ENCODE assay signal across 8 mouse cellular contexts in genomic region chr6:72957093-72957435, GRCm38 (mm10). TPM values are rescaled to one million over a fixed set of nuclear protein-coding genes. Genes with fewer than 3 reads are reported as not detected.
DNase-seq lines count a peak whose midpoint lies in the region; ATAC-seq and TF ChIP-seq lines count a peak whose summit lies in the region.

No protein-coding gene starts in this region.

- H3K4me1 ChIP-seq in heart, adult 2 months (ENCODE audit: control insufficient read depth, insufficient read depth, low read length) = peaks cover 6% of the 10 kb centered on the region; the same call in 1 of the 2 replicates
- no peaks in the 10 kb centered on the region for H3K4me1 ChIP-seq in cortical plate, adult 2 months (ENCODE audit: control insufficient read depth, insufficient read depth, low read length)
- H3K4me1 ChIP-seq in intestine, embryonic 16.5 days (ENCODE audit: control insufficient read depth, insufficient read depth, low read length) = peaks cover 14% of the 10 kb centered on the region
- H3K4me1 ChIP-seq in neural tube, embryonic 14.5 days (ENCODE audit: control insufficient read depth, insufficient read depth, low read length) = peaks cover 13% of the 10 kb centered on the region

- TF ChIP-seq EP300 in heart, adult 2 months (IDR thresholded peaks at IDR 0.05; ENCODE audit: insufficient read depth, low read depth, low read length) = no peak

- no peaks in the 10 kb centered on the region for H3K79me2 ChIP-seq in heart, adult 2 months (replicated peaks; ENCODE audit: control insufficient read depth, insufficient read depth, low read length)

- no peak for TF ChIP-seq POLR2A in heart, adult 2 months (IDR thresholded peaks at IDR 0.05; ENCODE audit: insufficient read depth, low read depth, low read length)
- TF ChIP-seq POLR2A in cortical plate, adult 2 months (IDR thresholded peaks at IDR 0.05; ENCODE audit: extremely low read depth, insufficient read depth, low read length) = no peak

- no peaks in the 10 kb centered on the region for H3K36me3 ChIP-seq in heart, adult 2 months (ENCODE audit: control insufficient read depth, insufficient read depth, low read length)
- no peaks in the 10 kb centered on the region for H3K36me3 ChIP-seq in intestine, embryonic 16.5 days (ENCODE audit: control insufficient read depth, insufficient read depth, low read length)
- H3K36me3 ChIP-seq in neural tube, embryonic 14.5 days (ENCODE audit: control insufficient read depth, insufficient read depth, low read length) = no peaks in the 10 kb centered on the region

- H3K4me2 ChIP-seq in intestine, embryonic 16.5 days (ENCODE audit: low read depth, low read length) = peak overlapping the region; percentile 56
- peak overlapping the region; percentile 79 for H3K4me2 ChIP-seq in neural tube, embryonic 14.5 days (ENCODE audit: low read depth, low read length)

- H3K27ac ChIP-seq in heart, adult 2 months = peak overlapping the region; percentile 7
- peak overlapping the region; percentile 1; the same call in 1 of the 2 replicates for H3K27ac ChIP-seq in cortical plate, adult 2 months (ENCODE audit: insufficient read depth, low read length)
- peak overlapping the region; percentile 59; the same call in 1 of the 2 replicates for H3K27ac ChIP-seq in intestine, embryonic 16.5 days (ENCODE audit: low read length)
- H3K27ac ChIP-seq in neural tube, embryonic 14.5 days (ENCODE audit: low read depth, low read length) = peak overlapping the region; percentile 92

- DNase-seq in heart, adult 2 months = peak in 1 of 2 experiments; percentile 11
- no peak for DNase-seq in heart, postnatal 14 days
- DNase-seq in 3T3-L1 (ENCODE audit: low read depth, low spot score) = peak; percentile 42
- no peak for DNase-seq in yolk sac, embryonic 10.5 days (ENCODE audit: low spot score)
- DNase-seq in spleen, postnatal 36 days (ENCODE audit: low spot score in 2 of 2) = no peak

- H3K9ac ChIP-seq in heart, adult 2 months (ENCODE audit: low read depth, low read length) = no peak overlapping the region; the same call in 1 of the 2 replicates
- peak overlapping the region; percentile 95 for H3K9ac ChIP-seq in intestine, embryonic 16.5 days (ENCODE audit: low read depth, low read length)
- peak overlapping the region; percentile 98 for H3K9ac ChIP-seq in neural tube, embryonic 14.5 days (replicated peaks; ENCODE audit: low read depth, low read length)

- no peak for ATAC-seq in intestine, embryonic 16.5 days
- ATAC-seq in neural tube, embryonic 14.5 days (ENCODE audit: low read depth) = no peak

- no peaks in the 10 kb centered on the region for H3K9me3 ChIP-seq in intestine, embryonic 16.5 days (ENCODE audit: control insufficient read depth, low read length)
- H3K9me3 ChIP-seq in neural tube, embryonic 14.5 days (ENCODE audit: control insufficient read depth, low read length) = no peaks in the 10 kb centered on the region

- H3K27me3 ChIP-seq in heart, adult 2 months (ENCODE audit: control insufficient read depth, insufficient read depth, low read length) = no peaks in the 10 kb centered on the region
- no peaks in the 10 kb centered on the region for H3K27me3 ChIP-seq in intestine, embryonic 16.5 days (replicated peaks; ENCODE audit: control insufficient read depth, insufficient read depth, low read length)
- H3K27me3 ChIP-seq in neural tube, embryonic 14.5 days (ENCODE audit: control insufficient read depth, insufficient read depth, low read length) = no peaks in the 10 kb centered on the region

- TF ChIP-seq CTCF in heart, adult 2 months (IDR thresholded peaks at IDR 0.05) = no peak
- no peak for TF ChIP-seq CTCF in cortical plate, adult 2 months (IDR thresholded peaks at IDR 0.05; ENCODE audit: extremely low read depth, insufficient read depth, low read length)

- WGBS in heart, adult 2 months = 10% methylated on average over 14 of the region's 14 CpGs
- under 1% methylated on average over 14 of the region's 14 CpGs for WGBS in intestine, embryonic 16.5 days
- WGBS in neural tube, embryonic 14.5 days = 2% methylated on average over 14 of the region's 14 CpGs

- H3K4me3 ChIP-seq in heart, adult 2 months = peak overlapping the region; percentile 38
- H3K4me3 ChIP-seq in cortical plate, adult 2 months (ENCODE audit: insufficient read depth, low read length) = peak overlapping the region; percentile 99
- peak overlapping the region; percentile 78 for H3K4me3 ChIP-seq in intestine, embryonic 16.5 days (ENCODE audit: low read length)
- peak overlapping the region; percentile 75 for H3K4me3 ChIP-seq in neural tube, embryonic 14.5 days (ENCODE audit: low read depth, low read length)

- intact Hi-C loops in heart, adult 2 months (cut with DNase I) = no loop called here
- intact Hi-C loops in heart, postnatal 14 days (cut with DNase I) = loop anchor here (5.0 kb wide), 1 partner anchor 55 kb away; no protein-coding TSS in a partner anchor

RNA-seq across cellular contexts. Expression of gene Tmsb10, which starts 1.5 kb away (rescaled TPM):
- 10 to 100 TPM; 73.8 to 96.5 TPM for total RNA-seq in heart, adult 2 months (2021)
- polyA plus RNA-seq in heart, adult 2 months (2012; rRNA removed) = 29.8 and 36.4 TPM in 2 replicates
- total RNA-seq in heart, postnatal 14 days (2021) = 100 to 1,000 TPM; 220 to 281 TPM
- 462 and 568 TPM in 2 replicates for polyA plus RNA-seq in cortical plate, adult 2 months (2012; rRNA removed)
- polyA plus RNA-seq in intestine, embryonic 16.5 days (2015; fragmentation: Nextera tagmentation; extraction: Ambion mirVana) = 1,797 and 1,804 TPM in 2 replicates
- polyA plus RNA-seq in neural tube, embryonic 14.5 days (2014; fragmentation: Nextera tagmentation; extraction: Ambion mirVana) = 4,880 and 5,654 TPM in 2 replicates

RNA-seq across cellular contexts. Expression of gene Kcmf1, which starts 57.3 kb away (rescaled TPM):
- total RNA-seq in heart, adult 2 months (2021) = 100 to 1,000 TPM in 1 of 2 experiments, 10 to 100 TPM in 1; 95.7 to 107 TPM
- 114 and 185 TPM in 2 replicates for polyA plus RNA-seq in heart, adult 2 months (2012; rRNA removed)
- 10 to 100 TPM; 84.8 to 85.3 TPM for total RNA-seq in heart, postnatal 14 days (2021)
- polyA plus RNA-seq in cortical plate, adult 2 months (2012; rRNA removed) = 80.4 and 87.7 TPM in 2 replicates
- polyA plus RNA-seq in intestine, embryonic 16.5 days (2015; fragmentation: Nextera tagmentation; extraction: Ambion mirVana) = 23.8 and 24.6 TPM in 2 replicates
- polyA plus RNA-seq in neural tube, embryonic 14.5 days (2014; fragmentation: Nextera tagmentation; extraction: Ambion mirVana) = 36.3 and 37.1 TPM in 2 replicates

Comparison
In these comparisons a context has a peak if more than half of its experiments do, and no peak if none do; other contexts are left out.
1. H3K27ac ChIP-seq: peak in every context shown above with its lines; median percentile 92 in neural tube, embryonic 14.5 days; 59 in intestine, embryonic 16.5 days; 7 in heart, adult 2 months; 1 in cortical plate, adult 2 months.
2. H3K4me3 ChIP-seq: peak in every context shown above with its lines; median percentile 99 in cortical plate, adult 2 months; 78 in intestine, embryonic 16.5 days; 75 in neural tube, embryonic 14.5 days; 38 in heart, adult 2 months.
3. RNA of gene Tmsb10, which starts 1.5 kb away (polyA plus RNA-seq): 4,880 to 5,654 TPM in neural tube, embryonic 14.5 days, 1,797 to 1,804 TPM in intestine, embryonic 16.5 days and 462 to 568 TPM in cortical plate, adult 2 months; 29.8 to 36.4 TPM in heart, adult 2 months; every median in the first group is over 10 times any median in the second.